Mouse (Mus musculus) forebrain, embryonic 16.5 days (tissue): ENCODE results near the gene Atp6v1a. TPM values are rescaled to one million over a fixed set of nuclear protein-coding genes. Genes with fewer than 3 reads are reported as not detected.

Experiments used
- ATAC-seq: fragments of 200-750 bp; cut with Nextera tagmentation; 2 replicates; pipeline ENCODE4 v1.8.0; 2017; ENCODE audit warnings: mild to moderate bottlenecking, moderate library complexity
- H3K27ac ChIP-seq: fragments of 300-500 bp; sonication (generic); 2 replicates; pipeline ENCODE4 v1.5.1; 2014; ENCODE audit warnings: low read length, control low read depth
- H3K27me3 ChIP-seq: fragments of 300-500 bp; sonication (generic); replicated peaks from 2 replicates; pipeline ENCODE4 v1.6.1; 2014; ENCODE audit warnings: low read length; ENCODE audit not compliant: control insufficient read depth, insufficient read depth
- H3K36me3 ChIP-seq: fragments of 300-500 bp; sonication (generic); 2 replicates; pipeline ENCODE4 v1.6.1; 2014; ENCODE audit not compliant: control insufficient read depth, insufficient read depth
- H3K4me1 ChIP-seq: fragments of 300-500 bp; sonication (generic); replicated peaks from 2 replicates; pipeline ENCODE4 v1.6.1; 2014; ENCODE audit warnings: low read length; ENCODE audit not compliant: control insufficient read depth, insufficient read depth
- H3K4me2 ChIP-seq: fragments of 300-500 bp; sonication (generic); 2 replicates; pipeline ENCODE4 v1.6.1; 2014; ENCODE audit warnings: mild to moderate bottlenecking, low read length, control low read depth
- H3K4me3 ChIP-seq: fragments of 300-500 bp; sonication (generic); replicated peaks from 2 replicates; pipeline ENCODE4 v1.5.1; 2014; ENCODE audit warnings: mild to moderate bottlenecking, low read length, control low read depth
- H3K9ac ChIP-seq: fragments of 300-500 bp; sonication (generic); replicated peaks from 2 replicates; pipeline ENCODE4 v1.6.1; 2014; ENCODE audit warnings: low read depth, low read length, control low read depth
- H3K9me3 ChIP-seq: fragments of 300-500 bp; sonication (generic); 2 replicates; pipeline ENCODE4 v1.6.1; 2016; ENCODE audit warnings: low read length; ENCODE audit not compliant: control insufficient read depth
- WGBS: fragments of 180-500 bp; shearing (Covaris S2); extraction: QIAGEN DNeasy Blood & Tissue Kit; methylation state at CpG from one replicate; pipeline ENCODE4 v1.1.7; 2014; 5-methylcytosine and 5-hydroxymethylcytosine counted together
- polyA plus RNA-seq: library from polyadenylated mRNA; unstranded; fragments of >200 nt; fragmentation: Nextera tagmentation; extraction: Ambion mirVana; gene quantifications from 2 replicates; pipeline ENCODE4 v1.2.1, GENCODE M21; 2015

The Atp6v1a gene
- polyA plus RNA-seq, 1 experiment from 2014 or later: 122 TPM

GRCm38 (mm10) chr16:44124713-44125112 is 14.8 kb downstream of the Atp6v1a start:
- H3K9ac ChIP-seq: no peak overlapping the region
- no peak overlapping the region for H3K4me3 ChIP-seq
- no peaks in the 10 kb centered on the region for H3K9me3 ChIP-seq
- ATAC-seq: no peak
- H3K4me2 ChIP-seq: no peak overlapping the region
- peaks cover 2% of the 10 kb centered on the region; the same call in 1 of the 2 replicates for H3K4me1 ChIP-seq
- H3K27ac ChIP-seq: no peak overlapping the region
- 73% methylated on average over 1 of the region's 1 CpGs for WGBS
- H3K36me3 ChIP-seq: no peaks in the 10 kb centered on the region
- no peaks in the 10 kb centered on the region for H3K27me3 ChIP-seq

- ATAC-seq: no peak
- Histone ChIP-seq H3K4me2 (no peak overlapping the region), H3K9me3 (no peaks in the 10 kb centered on the region), H3K36me3 (no peaks in the 10 kb centered on the region), H3K4me3 (no peak overlapping the region), H3K27me3 (no peaks in the 10 kb centered on the region), H3K27ac (no peak overlapping the region), H3K9ac (no peak overlapping the region), H3K4me1 (peaks cover 2% of the 10 kb centered on the region; the same call in 1 of the 2 replicates)
- 74% methylated on average over 2 of the region's 2 CpGs for WGBS
Observed at GRCm38 (mm10) chr16:44123786-44124185, 15.7 kb downstream of the Atp6v1a start.

GRCm38 (mm10) chr16:44122982-44123725 is 16.4 kb downstream of the Atp6v1a start:
- no peak overlapping the region for H3K27ac ChIP-seq
- 77% methylated on average over 7 of the region's 7 CpGs for WGBS
- no peaks in the 10 kb centered on the region for H3K9me3 ChIP-seq
- no peaks in the 10 kb centered on the region for H3K27me3 ChIP-seq
- peaks cover 2% of the 10 kb centered on the region; the same call in 1 of the 2 replicates for H3K4me1 ChIP-seq
- H3K4me2 ChIP-seq: no peak overlapping the region
- no peak overlapping the region for H3K9ac ChIP-seq
- no peaks in the 10 kb centered on the region for H3K36me3 ChIP-seq
- H3K4me3 ChIP-seq: no peak overlapping the region
- no peak for ATAC-seq

- Histone ChIP-seq H3K27ac (no peak overlapping the region), H3K9me3 (no peaks in the 10 kb centered on the region), H3K4me1 (peaks cover 2% of the 10 kb centered on the region; the same call in 1 of the 2 replicates), H3K4me2 (no peak overlapping the region), H3K27me3 (no peaks in the 10 kb centered on the region), H3K4me3 (no peak overlapping the region), H3K36me3 (no peaks in the 10 kb centered on the region), H3K9ac (no peak overlapping the region)
- 87% methylated on average over 6 of the region's 6 CpGs for WGBS
- no peak for ATAC-seq
Observed at GRCm38 (mm10) chr16:44122574-44122973, 16.9 kb downstream of the Atp6v1a start.

GRCm38 (mm10) chr16:44122122-44122521 is 17.4 kb downstream of the Atp6v1a start:
- H3K9ac ChIP-seq: no peak overlapping the region
- H3K27ac ChIP-seq: no peak overlapping the region
- no peaks in the 10 kb centered on the region for H3K36me3 ChIP-seq
- H3K4me1 ChIP-seq: peaks cover 2% of the 10 kb centered on the region; the same call in 1 of the 2 replicates
- no peak overlapping the region for H3K4me3 ChIP-seq
- H3K27me3 ChIP-seq: no peaks in the 10 kb centered on the region
- no peak for ATAC-seq
- H3K4me2 ChIP-seq: no peak overlapping the region
- H3K9me3 ChIP-seq: no peaks in the 10 kb centered on the region
- 92% methylated on average over 6 of the region's 6 CpGs for WGBS

GRCm38 (mm10) chr16:44119753-44120501 is 19.6 kb downstream of the Atp6v1a start:
- no peak for ATAC-seq
- 93% methylated on average over 7 of the region's 7 CpGs for WGBS
- Histone ChIP-seq H3K27me3 (no peaks in the 10 kb centered on the region), H3K27ac (no peak overlapping the region), H3K4me1 (peaks cover 2% of the 10 kb centered on the region; the same call in 1 of the 2 replicates), H3K36me3 (0 out of 2 replicates have a peak, but pooled peaks cover 2% of the 10 kb centered on the region), H3K9me3 (no peaks in the 10 kb centered on the region), H3K9ac (no peak overlapping the region), H3K4me3 (no peak overlapping the region), H3K4me2 (no peak overlapping the region)

- ATAC-seq: no peak
- 80% methylated on average over 4 of the region's 4 CpGs for WGBS
Observed at GRCm38 (mm10) chr16:44109002-44109401, 30.5 kb downstream of the Atp6v1a start.

GRCm38 (mm10) chr16:44105211-44105610 is 34.3 kb downstream of the Atp6v1a start:
- no peak overlapping the region for H3K4me2 ChIP-seq
- H3K4me1 ChIP-seq: no peaks in the 10 kb centered on the region
- H3K36me3 ChIP-seq: peaks cover 40% of the 10 kb centered on the region
- no peak for ATAC-seq
- no peak overlapping the region for H3K9ac ChIP-seq
- no peaks in the 10 kb centered on the region for H3K9me3 ChIP-seq
- H3K27ac ChIP-seq: no peak overlapping the region
- no peak overlapping the region for H3K4me3 ChIP-seq
- H3K27me3 ChIP-seq: no peaks in the 10 kb centered on the region
- 96% methylated on average over 2 of the region's 2 CpGs for WGBS

More at GRCm38 (mm10) chr16:44109002-44109401, 30.5 kb downstream of the Atp6v1a start:
- H3K36me3 ChIP-seq: peaks cover 29% of the 10 kb centered on the region
- no peaks in the 10 kb centered on the region for H3K4me1 ChIP-seq
- H3K27ac ChIP-seq: no peak overlapping the region
- no peak overlapping the region for H3K9ac ChIP-seq
- H3K27me3 ChIP-seq: no peaks in the 10 kb centered on the region
- no peak overlapping the region for H3K4me2 ChIP-seq
- H3K4me3 ChIP-seq: no peak overlapping the region
- H3K9me3 ChIP-seq: no peaks in the 10 kb centered on the region
